In the genomic region with DNA sequence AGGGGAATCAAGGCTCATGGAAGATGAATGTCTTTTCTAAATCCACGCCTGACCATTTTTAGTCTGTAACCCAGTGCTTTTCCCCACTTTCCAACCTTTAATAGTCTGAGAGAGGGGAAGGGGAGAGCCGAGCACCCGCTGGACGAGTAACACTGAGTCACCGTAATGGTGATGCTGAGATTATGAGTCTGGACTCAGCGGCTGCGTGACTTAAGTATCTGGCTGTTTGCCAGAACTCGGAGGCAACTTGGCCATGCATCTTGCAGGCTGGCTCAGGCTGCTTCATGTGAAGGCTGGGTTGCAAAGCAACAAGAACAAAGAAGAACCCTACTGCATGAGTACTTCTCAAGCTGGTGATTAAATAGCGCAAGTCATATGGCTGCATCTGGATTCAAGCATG, we compare ENCODE assay signal across 8 mouse cellular contexts. TPM values are rescaled to one million over a fixed set of nuclear protein-coding genes. Genes with fewer than 3 reads are reported as not detected.
DNase-seq lines count a peak whose midpoint lies in the region; ATAC-seq lines count a peak whose summit lies in the region.

No protein-coding gene starts in this region.

- H3K9me3 ChIP-seq in midbrain, embryonic 16.5 days (replicated peaks; ENCODE audit: control insufficient read depth, low read length, poor library complexity, severe bottlenecking): no peaks in the 10 kb centered on the region
- H3K9me3 ChIP-seq in midbrain, embryonic 10.5 days (replicated peaks): no peaks in the 10 kb centered on the region
- no peaks in the 10 kb centered on the region for H3K9me3 ChIP-seq in embryonic facial prominence, embryonic 14.5 days (ENCODE audit: control insufficient read depth, low read length)
- no peaks in the 10 kb centered on the region for H3K9me3 ChIP-seq in limb, embryonic 12.5 days

- WGBS in midbrain, embryonic 16.5 days: 41% methylated on average over 9 of the region's 9 CpGs
- WGBS in midbrain, embryonic 10.5 days: 87% methylated on average over 9 of the region's 9 CpGs
- WGBS in embryonic facial prominence, embryonic 14.5 days: 37% methylated on average over 9 of the region's 9 CpGs
- 30% methylated on average over 9 of the region's 9 CpGs for WGBS in limb, embryonic 12.5 days

- H3K27ac ChIP-seq in midbrain, embryonic 16.5 days (ENCODE audit: low read length): no peak overlapping the region
- no peak overlapping the region for H3K27ac ChIP-seq in midbrain, embryonic 10.5 days (replicated peaks)
- no peak overlapping the region for H3K27ac ChIP-seq in embryonic facial prominence, embryonic 14.5 days (replicated peaks; ENCODE audit: low read depth, low read length)
- H3K27ac ChIP-seq in limb, embryonic 12.5 days: peak overlapping the region; percentile 8; the same call in 1 of the 2 replicates

- no peaks in the 10 kb centered on the region for H3K36me3 ChIP-seq in midbrain, embryonic 16.5 days (ENCODE audit: control insufficient read depth, insufficient read depth, low read length)
- no peaks in the 10 kb centered on the region for H3K36me3 ChIP-seq in midbrain, embryonic 10.5 days
- H3K36me3 ChIP-seq in embryonic facial prominence, embryonic 14.5 days (ENCODE audit: control insufficient read depth, insufficient read depth, low read length): no peaks in the 10 kb centered on the region
- no peaks in the 10 kb centered on the region for H3K36me3 ChIP-seq in limb, embryonic 12.5 days

- no peak overlapping the region for H3K9ac ChIP-seq in midbrain, embryonic 16.5 days (ENCODE audit: low read depth, low read length)
- H3K9ac ChIP-seq in embryonic facial prominence, embryonic 14.5 days (ENCODE audit: low read depth, low read length): no peak overlapping the region
- no peak overlapping the region for H3K9ac ChIP-seq in limb, embryonic 12.5 days (replicated peaks)

- H3K4me2 ChIP-seq in midbrain, embryonic 16.5 days (ENCODE audit: low read length): peak overlapping the region; percentile 20; the same call in 1 of the 2 replicates
- H3K4me2 ChIP-seq in embryonic facial prominence, embryonic 14.5 days (ENCODE audit: low read depth, low read length): no peak overlapping the region
- no peak overlapping the region for H3K4me2 ChIP-seq in limb, embryonic 12.5 days

- ATAC-seq in midbrain, embryonic 16.5 days: no peak
- peak; percentile 70 for ATAC-seq in embryonic facial prominence, embryonic 14.5 days (ENCODE audit: low read depth)
- ATAC-seq in limb, embryonic 12.5 days (ENCODE audit: insufficient number of reproducible peaks, insufficient read depth, low FRiP score, low TSS enrichment, low read depth): peak; percentile 56; the same call in 1 of the 2 replicates

- peak; percentile 14 for DNase-seq in embryo, embryonic 11.5 days (ENCODE audit: low read depth, low spot score)
- no peak for DNase-seq in embryo, embryonic 9.5 days (ENCODE audit: extremely low spot score)
- no peak for DNase-seq in midbrain, embryonic 10.5 days (ENCODE audit: low spot score)
- peak; percentile 84 for DNase-seq in embryonic facial prominence, embryonic 14.5 days (ENCODE audit: low spot score)
- DNase-seq in urinary bladder, postnatal 25 days (ENCODE audit: low spot score): peak; percentile 15
- DNase-seq in thymus, postnatal 0 days (ENCODE audit: low spot score): no peak

- H3K4me1 ChIP-seq in midbrain, embryonic 16.5 days (ENCODE audit: control insufficient read depth, insufficient read depth, low read length): peaks cover 3% of the 10 kb centered on the region; the same call in 1 of the 2 replicates
- peaks cover 12% of the 10 kb centered on the region for H3K4me1 ChIP-seq in midbrain, embryonic 10.5 days
- H3K4me1 ChIP-seq in embryonic facial prominence, embryonic 14.5 days (ENCODE audit: control insufficient read depth, insufficient read depth, low read length): no peaks in the 10 kb centered on the region
- H3K4me1 ChIP-seq in limb, embryonic 12.5 days (replicated peaks): peaks cover 7% of the 10 kb centered on the region; the same call in 1 of the 2 replicates

- no peak overlapping the region for H3K4me3 ChIP-seq in midbrain, embryonic 16.5 days (ENCODE audit: low read depth, low read length)
- no peak overlapping the region for H3K4me3 ChIP-seq in midbrain, embryonic 10.5 days
- no peak overlapping the region for H3K4me3 ChIP-seq in embryonic facial prominence, embryonic 14.5 days (ENCODE audit: low read depth, low read length)
- H3K4me3 ChIP-seq in limb, embryonic 12.5 days (replicated peaks): no peak overlapping the region

- no peaks in the 10 kb centered on the region for H3K27me3 ChIP-seq in midbrain, embryonic 16.5 days (ENCODE audit: control insufficient read depth, insufficient read depth, low read depth, low read length)
- no peaks in the 10 kb centered on the region for H3K27me3 ChIP-seq in midbrain, embryonic 10.5 days (ENCODE audit: low read depth, poor library complexity, severe bottlenecking)
- no peaks in the 10 kb centered on the region for H3K27me3 ChIP-seq in embryonic facial prominence, embryonic 14.5 days (replicated peaks; ENCODE audit: control insufficient read depth, insufficient read depth, low read length)
- H3K27me3 ChIP-seq in limb, embryonic 12.5 days: peaks cover 2% of the 10 kb centered on the region; the same call in 1 of the 2 replicates

RNA-seq across cellular contexts. Expression of a gene that starts 37.1 kb away (rescaled TPM):
- 147 and 156 TPM in 2 replicates for polyA plus RNA-seq in midbrain, embryonic 16.5 days (2015; fragmentation: Nextera tagmentation; extraction: Ambion mirVana)
- polyA plus RNA-seq in midbrain, embryonic 10.5 days (2016; fragmentation: Nextera tagmentation; extraction: Ambion mirVana): 221 and 231 TPM in 2 replicates
- polyA plus RNA-seq in embryonic facial prominence, embryonic 14.5 days (2014; fragmentation: Nextera tagmentation; extraction: Ambion mirVana): 172 and 182 TPM in 2 replicates
- polyA plus RNA-seq in limb, embryonic 12.5 days (2016; fragmentation: Nextera tagmentation; extraction: Ambion mirVana): 207 TPM in 2 replicates
- 261 and 268 TPM in 2 replicates for polyA plus RNA-seq in thymus, postnatal 0 days (2015; fragmentation: Nextera tagmentation; extraction: Ambion mirVana)

Comparison
In these comparisons a context has a peak if more than half of its experiments do, and no peak if none do; other contexts are left out.
1. DNase-seq: peak in embryo, embryonic 11.5 days (single experiment), embryonic facial prominence, embryonic 14.5 days (single experiment) and urinary bladder, postnatal 25 days (single experiment); none in embryo, embryonic 9.5 days (single experiment), midbrain, embryonic 10.5 days (single experiment) and thymus, postnatal 0 days (single experiment).